Mouse (Mus musculus) myocyte (in vitro differentiated cells): ENCODE data around the gene Gnb4. TPM values are rescaled to one million over a fixed set of nuclear protein-coding genes. Genes with fewer than 3 reads are reported as not detected.

Experiments
- H3K27me3 ChIP-seq: one replicate; pipeline ENCODE4 v1.6.1; 2011; ENCODE audit not compliant: control insufficient read depth, insufficient read depth, insufficient read length
- H3K36me3 ChIP-seq: one replicate; pipeline ENCODE4 v1.6.1; 2011; ENCODE audit not compliant: control insufficient read depth, insufficient read depth
- H3K4me2 ChIP-seq: one replicate; pipeline ENCODE4 v1.6.1; 2011; ENCODE audit warnings: low read depth, control low read depth
- H3K4me3 ChIP-seq: one replicate; pipeline ENCODE4 v1.5.1; 2011; ENCODE audit warnings: mild to moderate bottlenecking, control low read depth, moderate library complexity
- H3K79me2 ChIP-seq: one replicate; pipeline ENCODE4 v1.6.1; 2011; ENCODE audit not compliant: control insufficient read depth, insufficient read depth
- H3ac ChIP-seq: one replicate; pipeline ENCODE4 v1.6.1; 2011; ENCODE audit not compliant: control insufficient read depth, insufficient read length
- CEBPB ChIP-seq: IDR thresholded peaks from 2 replicates; pipeline ENCODE4 v1.6.1; 2011; ENCODE audit warnings: mild to moderate bottlenecking, moderate library complexity; ENCODE audit not compliant: poor library complexity, insufficient read depth, severe bottlenecking
- E2F4 ChIP-seq: IDR thresholded peaks from one replicate; pipeline ENCODE4 v1.6.1; 2011; ENCODE audit warnings: mild to moderate bottlenecking, control low read depth, moderate library complexity; ENCODE audit not compliant: insufficient read depth
- MAX ChIP-seq: IDR thresholded peaks from one replicate; pipeline ENCODE4 v1.6.1; 2011; ENCODE audit warnings: low read depth, mild to moderate bottlenecking, control low read depth
- MYOD1 ChIP-seq, 3 experiments: IDR thresholded peaks; one replicate each; pipeline ENCODE4 v1.6.1; 2011; ENCODE audit warnings: control low read depth in 2 of 3, low read depth in 2 of 3, mild to moderate bottlenecking in 2 of 3, moderate library complexity in 1 of 3; ENCODE audit not compliant: insufficient read length in 2 of 3, control insufficient read depth in 1 of 3
- MYOG ChIP-seq, 3 experiments: IDR thresholded peaks; one replicate each; pipeline ENCODE4 v1.6.1; 2011; ENCODE audit warnings: control low read depth in 2 of 3, low read depth in 2 of 3, mild to moderate bottlenecking in 2 of 3; ENCODE audit not compliant: insufficient read length in 2 of 3, control insufficient read depth in 1 of 3, insufficient read depth in 1 of 3
- POLR2A ChIP-seq: IDR thresholded peaks from one replicate; pipeline ENCODE4 v1.6.1; 2011; ENCODE audit warnings: low read depth, mild to moderate bottlenecking, control low read depth, moderate library complexity; ENCODE audit not compliant: insufficient read length
- POLR2AphosphoS2 ChIP-seq: IDR thresholded peaks from one replicate; pipeline ENCODE4 v1.6.1; 2011; ENCODE audit warnings: low read depth, control low read depth; ENCODE audit not compliant: insufficient read length
- REST ChIP-seq: IDR thresholded peaks from one replicate; pipeline ENCODE4 v1.6.1; 2011; ENCODE audit warnings: mild to moderate bottlenecking, control low read depth, moderate library complexity; ENCODE audit not compliant: insufficient read depth, insufficient read length
- SRF ChIP-seq: IDR thresholded peaks from one replicate; pipeline ENCODE4 v1.6.1; 2011; ENCODE audit warnings: low read depth; ENCODE audit not compliant: control insufficient read depth, insufficient read length
- TCF12 ChIP-seq: IDR thresholded peaks from one replicate; pipeline ENCODE4 v1.6.1; 2011; ENCODE audit warnings: mild to moderate bottlenecking, control low read depth; ENCODE audit not compliant: poor library complexity, insufficient read depth, severe bottlenecking
- TCF3 ChIP-seq: IDR thresholded peaks from one replicate; pipeline ENCODE4 v1.6.1; 2011; ENCODE audit warnings: low read depth, control low read depth; ENCODE audit not compliant: insufficient read length
- USF1 ChIP-seq: IDR thresholded peaks from one replicate; pipeline ENCODE4 v1.6.1; 2011; ENCODE audit warnings: low read depth, mild to moderate bottlenecking, control low read depth, moderate library complexity
- polyA plus RNA-seq: library from polyadenylated mRNA; unstranded; fragments of >200 nt; fragmentation: generic; extraction: Trizol; gene quantifications from one replicate; pipeline ENCODE4 v1.2.1, GENCODE M21; 2012; ENCODE audit warnings: missing spikeins

The Gnb4 gene
- 13.6 TPM for polyA plus RNA-seq

GRCm38 (mm10) chr3:32616331-32617052 is at the start of gene Gnb4:
Gene Gnb4, minus strand, starts transcription at chr3:32616585.
- Histone ChIP-seq H3ac (peak within 1 kb of the TSS; percentile 55), H3K79me2 (peaks cover 18% of the 10 kb centered on the region), H3K4me2 (peak within 1 kb of the TSS; percentile 99), H3K27me3 (no peaks in the 10 kb centered on the region), H3K4me3 (peak within 1 kb of the TSS; percentile 41), H3K36me3 (no peaks in the 10 kb centered on the region)
- TF ChIP-seq USF1 (no peak), POLR2A (peak; percentile 61)

GRCm38 (mm10) chr3:32661556-32661930 is 45.2 kb upstream of the Gnb4 start:
- H3K4me2 ChIP-seq: no peak overlapping the region
- H3K36me3 ChIP-seq: no peaks in the 10 kb centered on the region
- H3ac ChIP-seq: no peak overlapping the region
- no peak overlapping the region for H3K4me3 ChIP-seq
- H3K27me3 ChIP-seq: no peaks in the 10 kb centered on the region
- TF ChIP-seq E2F4 (no peak), POLR2AphosphoS2 (no peak), CEBPB (no peak), TCF12 (no peak), MYOG (IDR thresholded peaks at IDR 0.05; ENCODE audit: control insufficient read depth in 1 of 3, insufficient read depth in 1 of 3, insufficient read length in 2 of 3, low read depth in 2 of 3) (no peak), REST (no peak), TCF3 (no peak), USF1 (no peak), MAX (no peak), MYOD1 (IDR thresholded peaks at IDR 0.05; ENCODE audit: control insufficient read depth in 1 of 3, insufficient read length in 2 of 3, low read depth in 2 of 3) (no peak), POLR2A (no peak), SRF (no peak)
- H3K79me2 ChIP-seq: no peaks in the 10 kb centered on the region

GRCm38 (mm10) chr3:32660831-32661555 is 44.6 kb upstream of the Gnb4 start:
- H3K36me3 ChIP-seq: no peaks in the 10 kb centered on the region
- TF ChIP-seq SRF (no peak), MYOD1 (IDR thresholded peaks at IDR 0.05; ENCODE audit: control insufficient read depth in 1 of 3, insufficient read length in 2 of 3, low read depth in 2 of 3) (no peak), MAX (no peak), POLR2A (no peak), CEBPB (no peak), MYOG (IDR thresholded peaks at IDR 0.05; ENCODE audit: control insufficient read depth in 1 of 3, insufficient read depth in 1 of 3, insufficient read length in 2 of 3, low read depth in 2 of 3) (no peak), REST (no peak), POLR2AphosphoS2 (no peak), USF1 (no peak), E2F4 (no peak), TCF12 (no peak), TCF3 (no peak)
- H3K27me3 ChIP-seq: no peaks in the 10 kb centered on the region
- no peaks in the 10 kb centered on the region for H3K79me2 ChIP-seq
- no peak overlapping the region for H3K4me3 ChIP-seq
- H3K4me2 ChIP-seq: no peak overlapping the region
- H3ac ChIP-seq: no peak overlapping the region

DNA sequence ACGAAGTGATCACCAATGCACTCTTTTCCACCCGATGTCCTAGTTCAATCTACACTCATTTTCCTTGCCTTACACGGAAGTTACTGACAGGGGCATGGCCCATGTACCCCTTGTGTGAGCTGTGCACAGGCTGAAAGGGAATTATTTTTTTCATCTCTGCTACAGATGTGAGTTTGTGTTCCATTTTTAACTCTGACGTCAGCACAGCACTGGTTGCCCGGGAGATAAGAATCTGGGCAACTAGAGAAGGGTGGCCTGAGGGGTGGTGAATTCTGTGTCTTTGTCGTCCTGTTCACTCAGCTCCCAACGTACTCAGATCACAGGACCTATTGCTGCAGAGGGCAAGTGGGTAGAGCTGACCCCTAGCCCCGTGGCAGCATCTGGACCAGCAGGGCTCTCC is 43.9 kb upstream of the Gnb4 start:
- Histone ChIP-seq H3K79me2 (no peaks in the 10 kb centered on the region), H3K4me2 (no peak overlapping the region), H3K27me3 (no peaks in the 10 kb centered on the region), H3K4me3 (no peak overlapping the region), H3K36me3 (no peaks in the 10 kb centered on the region), H3ac (no peak overlapping the region)
- TF ChIP-seq SRF (no peak), REST (no peak), E2F4 (no peak), MYOG (IDR thresholded peaks at IDR 0.05; ENCODE audit: control insufficient read depth in 1 of 3, insufficient read depth in 1 of 3, insufficient read length in 2 of 3, low read depth in 2 of 3) (no peak), CEBPB (no peak), POLR2A (no peak), TCF3 (no peak), TCF12 (no peak), MYOD1 (IDR thresholded peaks at IDR 0.05; ENCODE audit: control insufficient read depth in 1 of 3, insufficient read length in 2 of 3, low read depth in 2 of 3) (no peak), USF1 (no peak), POLR2AphosphoS2 (no peak), MAX (no peak)
